Mouse (Mus musculus) stomach, postnatal 0 days (tissue): ENCODE data around the gene Uvrag.

ENCODE experiments used
- CTCF ChIP-seq: IDR thresholded peaks from 2 replicates; pipeline ENCODE4 v1.5.1; 2016; ENCODE audit warnings: antibody characterized with exemption, low read depth, mild to moderate bottlenecking, moderate library complexity
- EP300 ChIP-seq: optimal IDR thresholded peaks from 2 replicates; pipeline ENCODE3; 2016; ENCODE audit warnings: antibody characterized with exemption

GRCm38 (mm10) chr7:99147494-99147893 is 6.6 kb upstream of the Uvrag start:
- TF ChIP-seq CTCF (no peak), EP300 (no peak)
